Mouse (Mus musculus) embryonic stem cell, embryonic (primary cell): ENCODE results near the gene E130218I03Rik.

Source experiments
- CTCF ChIA-PET, 4 experiments: fragments of 300-600 bp in 2 of 4; fragments of 350-600 bp in 2 of 4; sonication (Branson Sonifier 250); formaldehyde crosslinking; loops; one replicate each; lab custom pipeline; 2022; ENCODE audit warnings: inconsistent platforms in 2 of 4; lab: Charles Lee
- POLR2A ChIA-PET, 4 experiments: fragments of 300-600 bp in 2 of 4; fragments of 350-600 bp in 2 of 4; sonication (Branson Sonifier 250); formaldehyde crosslinking; loops; one replicate each; lab custom pipeline; 2022; ENCODE audit warnings: antibody characterized with exemption in 4 of 4, inconsistent platforms in 1 of 4; lab: Charles Lee

Gene E130218I03Rik

GRCm38 (mm10) chr4:134243516-134244250 lies at the start of gene E130218I03Rik:
E130218I03Rik (plus strand) TSS chr4:134243662.
- ChIA-PET POLR2A (interaction anchor here in 2 of 4 experiments (1.3 to 2.9 kb wide), 7 partner anchors 10 to 186 kb away, joined by 3 to 6 read pairs (median 5); partner anchors contain the start of genes Catsper4 (in 1 of the 2) and Cep85 (in 1 of the 2)), CTCF (interaction anchor here in 1 of 4 experiments (0.9 kb wide), 1 partner anchor 50 kb away, joined by 3 read pairs; no protein-coding TSS in a partner anchor)

- ChIA-PET CTCF (interaction anchor here in 2 of 4 experiments (0.5 to 1.8 kb wide), 8 partner anchors 9 to 866 kb away, joined by 3 to 12 read pairs (median 3); partner anchors contain the start of genes Cep85 (in 2 of the 2) and Paqr7 (in 1 of the 2)), POLR2A (interaction anchor here in 3 of 4 experiments (0.6 to 1.3 kb wide), 9 partner anchors 12 to 300 kb away, joined by 3 to 9 read pairs (median 4); partner anchors contain the start of genes Cep85 (in 2 of the 3) and Sh3bgrl3 (in 1 of the 3))
Measured at GRCm38 (mm10) chr4:134199371-134199770, 44.1 kb upstream of the E130218I03Rik start.

DNA sequence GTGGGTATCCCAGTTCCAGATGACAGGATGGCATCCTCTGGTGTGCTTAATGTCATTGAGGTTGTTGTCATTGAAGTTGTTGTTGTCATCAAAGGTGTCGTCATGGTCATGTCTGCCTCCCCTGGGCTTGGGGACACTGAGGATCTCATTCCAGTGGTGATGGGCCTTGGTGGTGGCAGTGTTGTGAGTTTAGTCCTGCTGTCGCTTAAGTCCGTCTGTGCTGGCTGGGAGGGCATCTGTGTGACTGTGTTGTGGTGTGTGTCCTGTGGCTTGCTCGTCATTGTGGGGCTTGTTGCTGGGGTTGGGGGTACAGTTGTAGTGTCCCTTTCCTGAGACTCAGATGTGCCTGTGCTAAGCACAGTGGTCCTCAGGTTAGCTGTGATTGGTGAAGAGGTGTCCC lies 40.6 kb upstream of the E130218I03Rik start, which contains the start of gene Gm7534:
Gene Gm7534 (minus strand): TSS at position 101 of the 400 bp plus-strand sequence.
- CTCF ChIA-PET: interaction anchor here in 1 of 4 experiments (0.8 to 1.6 kb wide), 3 partner anchors 16 to 89 kb away, joined by 3 to 6 read pairs (median 4); partner anchors contain the start of gene Cep85
- POLR2A ChIA-PET: interaction anchor here in 1 of 4 experiments (1.5 to 1.6 kb wide), 2 partner anchors 16 to 193 kb away, joined by 3 to 7 read pairs; partner anchors contain the start of genes Cep85 and Pafah2

- CTCF ChIA-PET: interaction anchor here (0.5 to 1.6 kb wide), 11 partner anchors 12 to 297 kb away, joined by 3 to 6 read pairs (median 3); partner anchors contain the start of gene Cep85 (in 2 of the 4)
- POLR2A ChIA-PET: interaction anchor here in 2 of 4 experiments (0.6 to 1.6 kb wide), 6 partner anchors 17 to 986 kb away, joined by 3 to 7 read pairs (median 3); partner anchors contain the start of genes Cep85 (in 2 of the 2), Pafah2 (in 1 of the 2) and Sh3bgrl3 (in 1 of the 2)
Measured at GRCm38 (mm10) chr4:134203340-134203896, 40.0 kb upstream of the E130218I03Rik start.

DNA sequence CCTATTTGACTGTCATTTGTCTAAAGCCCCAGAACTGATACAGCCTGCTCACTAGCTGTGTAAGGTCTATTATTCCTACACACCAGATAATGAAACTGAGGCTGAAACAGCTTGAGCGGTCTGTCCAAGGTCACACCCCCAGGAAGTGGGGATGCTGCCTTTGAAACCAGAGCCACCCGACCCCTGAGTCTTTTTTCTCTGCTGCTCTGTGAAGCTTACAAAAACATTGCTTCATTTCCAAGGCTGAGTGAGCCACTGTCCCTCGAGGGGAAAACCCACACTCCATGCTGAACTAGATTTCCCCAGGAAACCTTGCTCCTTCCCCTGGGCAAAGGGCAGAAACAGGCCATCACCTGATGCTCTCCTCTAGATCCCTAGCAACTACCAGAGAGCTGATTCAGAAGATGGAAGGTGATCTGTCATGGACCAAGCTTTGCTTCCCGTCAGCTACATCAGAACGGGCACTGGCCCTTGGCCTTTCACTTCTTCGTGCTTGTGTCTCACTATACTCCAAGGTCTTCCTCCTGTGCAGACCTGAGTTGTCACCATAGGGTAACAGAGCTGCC lies 36.9 kb upstream of the E130218I03Rik start:
- ChIA-PET POLR2A (interaction anchor here in 1 of 4 experiments (0.6 to 2.6 kb wide), 6 partner anchors 17 to 528 kb away, joined by 3 to 12 read pairs (median 4); partner anchors contain the start of genes Cep85 and Zfp593), CTCF (interaction anchor here in 2 of 4 experiments (0.5 to 1.5 kb wide), 6 partner anchors 20 to 195 kb away, joined by 3 to 4 read pairs (median 3); partner anchors contain the start of gene Cep85 (in 2 of the 2))

DNA sequence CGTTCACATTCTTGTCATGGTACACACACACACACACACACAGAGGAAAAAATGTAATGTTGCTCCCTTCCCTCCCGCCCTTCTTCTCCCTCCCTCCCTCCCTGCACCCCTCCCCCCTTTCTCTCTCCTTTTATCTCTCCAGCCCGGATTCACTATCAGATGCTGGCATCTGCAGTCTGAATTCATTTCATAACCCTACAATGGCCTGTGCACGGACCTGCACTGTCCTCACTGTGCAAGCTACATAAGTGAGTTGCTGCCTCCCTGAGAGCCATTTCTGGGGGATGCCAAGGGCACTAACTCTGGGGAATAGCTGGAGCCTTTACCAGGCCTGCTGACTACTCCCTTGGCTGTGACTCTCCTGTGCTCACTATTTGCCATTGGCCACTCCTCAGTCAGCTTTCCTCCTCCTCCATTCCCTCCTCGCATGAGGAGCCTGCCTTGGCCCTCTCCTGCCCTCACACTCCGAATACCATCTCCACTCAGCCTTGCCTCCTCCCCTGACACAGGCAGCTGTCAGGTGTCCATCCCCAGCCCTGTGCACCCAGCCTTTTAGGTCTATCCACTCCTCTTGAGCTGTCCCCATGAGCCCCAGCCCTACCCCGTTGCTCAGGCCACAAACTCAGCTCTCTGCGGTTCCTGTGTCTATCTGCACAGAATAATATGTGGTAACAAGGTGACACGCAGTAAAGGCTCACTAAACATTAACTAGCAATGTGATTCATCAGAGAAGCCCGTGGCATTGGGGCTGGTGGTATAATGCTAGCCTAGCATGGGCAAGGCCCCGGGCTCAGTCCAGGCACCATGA lies 20.5 kb upstream of the E130218I03Rik start:
- ChIA-PET POLR2A (interaction anchor here in 2 of 4 experiments (0.8 to 0.9 kb wide), 2 partner anchors 120 to 482 kb away, joined by 3 to 5 read pairs; partner anchors contain the start of gene Slc30a2 (in 1 of the 2)), CTCF (interaction anchor here in 1 of 4 experiments (1.8 kb wide), 1 partner anchor 36 kb away, joined by 5 read pairs; the partner anchor contains the start of gene Cep85)

GRCm38 (mm10) chr4:134227194-134227593 lies 16.3 kb upstream of the E130218I03Rik start, which contains the start of gene Catsper4:
Catsper4 (minus strand) TSS chr4:134227383.
- POLR2A ChIA-PET: interaction anchor here in 2 of 4 experiments (0.5 to 1.8 kb wide), 6 partner anchors 10 to 1190 kb away, joined by 3 to 5 read pairs (median 4); partner anchors contain the start of genes Cep85 (in 1 of the 2) and Zfp593 (in 1 of the 2)

GRCm38 (mm10) chr4:134230431-134230830 lies 13.0 kb upstream of the E130218I03Rik start:
- POLR2A ChIA-PET: interaction anchor here in 1 of 4 experiments (0.8 to 1.6 kb wide), 4 partner anchors 9 to 43 kb away, joined by 3 to 6 read pairs (median 4); partner anchors contain the start of genes Cep85 and Zfp593
- CTCF ChIA-PET: interaction anchor here in 2 of 4 experiments (0.6 to 1.1 kb wide), 4 partner anchors 9 to 540 kb away, joined by 3 to 7 read pairs (median 6); partner anchors contain the start of gene Cep85 (in 1 of the 2)

More at GRCm38 (mm10) chr4:134227194-134227593, 16.3 kb upstream of the E130218I03Rik start, which contains the start of gene Catsper4:
- CTCF ChIA-PET: interaction anchor here (0.6 to 1.6 kb wide), 4 partner anchors 18 to 569 kb away, joined by 3 to 4 read pairs (median 3); partner anchors contain the start of gene Pdik1l (in 1 of the 4)

- ChIA-PET CTCF (no interaction called here), POLR2A (interaction anchor here in 1 of 4 experiments (0.7 to 2.0 kb wide), 5 partner anchors 16 to 1013 kb away, joined by 3 to 5 read pairs (median 3); no protein-coding TSS in a partner anchor)
Measured at GRCm38 (mm10) chr4:134234876-134235275, 8.6 kb upstream of the E130218I03Rik start.

- ChIA-PET CTCF (interaction anchor here in 2 of 4 experiments (0.6 to 1.4 kb wide), 3 partner anchors 25 to 1356 kb away, joined by 3 to 4 read pairs (median 3); partner anchors contain the start of gene Cep85 (in 1 of the 2)), POLR2A (interaction anchor here in 3 of 4 experiments (0.6 to 2.4 kb wide), 5 partner anchors 10 to 202 kb away, joined by 3 to 8 read pairs (median 3); partner anchors contain the start of gene Catsper4 (in 1 of the 3))
Measured at GRCm38 (mm10) chr4:134237582-134238278, 5.7 kb upstream of the E130218I03Rik start.

DNA sequence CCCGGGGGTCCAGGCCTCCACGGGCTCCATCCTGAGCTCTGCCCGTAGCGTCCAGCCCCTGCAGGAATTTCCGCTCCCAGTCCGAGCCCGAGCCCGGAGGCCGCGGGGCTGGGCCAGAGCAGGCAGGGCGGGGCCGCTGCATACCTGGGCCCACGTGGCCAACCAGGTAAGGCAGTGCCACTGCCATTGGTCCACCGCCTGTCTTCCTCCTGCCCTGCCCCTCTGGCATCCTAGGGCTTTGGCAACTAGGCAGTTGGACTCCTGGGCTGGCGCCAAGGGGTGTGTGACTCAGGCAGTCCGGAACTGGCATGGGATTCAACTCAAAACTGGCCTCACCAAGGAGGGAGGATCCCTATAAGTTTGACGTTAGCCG lies 5.2 kb upstream of the E130218I03Rik start, which contains the start of gene Cnksr1:
Gene Cnksr1 (minus strand): TSS at position 121 of the 373 bp plus-strand sequence.
- ChIA-PET POLR2A (interaction anchor here in 1 of 4 experiments (1.0 to 2.4 kb wide), 4 partner anchors 11 to 30 kb away, joined by 3 to 8 read pairs (median 3); partner anchors contain the start of genes Catsper4 and Grrp1), CTCF (interaction anchor here in 3 of 4 experiments (0.6 to 1.4 kb wide), 3 partner anchors 25 to 51 kb away, joined by 3 to 4 read pairs (median 4); partner anchors contain the start of gene Cep85 (in 1 of the 3))

DNA sequence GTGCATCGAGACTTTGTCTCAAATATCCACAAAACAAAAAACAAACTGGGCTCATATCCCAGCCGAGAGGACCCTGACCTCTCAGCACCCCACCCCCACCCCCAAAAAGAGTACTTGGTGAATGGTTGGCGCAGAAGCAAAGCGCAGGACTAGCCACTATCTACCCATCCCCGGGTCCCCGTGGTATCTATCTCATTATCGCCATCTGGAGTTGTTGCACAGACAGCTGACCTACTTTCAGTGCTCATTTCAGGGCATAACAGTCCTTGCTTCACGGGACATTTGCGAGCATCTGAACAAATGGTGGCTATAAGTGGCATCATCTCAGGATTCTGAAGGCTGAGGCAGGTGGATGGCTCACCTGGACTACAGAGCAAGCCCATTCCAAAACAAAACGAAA lies 4.8 kb upstream of the E130218I03Rik start:
- POLR2A ChIA-PET: interaction anchor here in 2 of 4 experiments (0.6 to 2.4 kb wide), 7 partner anchors 11 to 154 kb away, joined by 3 to 8 read pairs (median 3); partner anchors contain the start of gene Grrp1 (in 1 of the 2)
- CTCF ChIA-PET: interaction anchor here in 2 of 4 experiments (0.6 to 1.4 kb wide), 4 partner anchors 24 to 170 kb away, joined by 3 to 10 read pairs (median 4); partner anchors contain the start of gene Pdik1l (in 1 of the 2)

DNA sequence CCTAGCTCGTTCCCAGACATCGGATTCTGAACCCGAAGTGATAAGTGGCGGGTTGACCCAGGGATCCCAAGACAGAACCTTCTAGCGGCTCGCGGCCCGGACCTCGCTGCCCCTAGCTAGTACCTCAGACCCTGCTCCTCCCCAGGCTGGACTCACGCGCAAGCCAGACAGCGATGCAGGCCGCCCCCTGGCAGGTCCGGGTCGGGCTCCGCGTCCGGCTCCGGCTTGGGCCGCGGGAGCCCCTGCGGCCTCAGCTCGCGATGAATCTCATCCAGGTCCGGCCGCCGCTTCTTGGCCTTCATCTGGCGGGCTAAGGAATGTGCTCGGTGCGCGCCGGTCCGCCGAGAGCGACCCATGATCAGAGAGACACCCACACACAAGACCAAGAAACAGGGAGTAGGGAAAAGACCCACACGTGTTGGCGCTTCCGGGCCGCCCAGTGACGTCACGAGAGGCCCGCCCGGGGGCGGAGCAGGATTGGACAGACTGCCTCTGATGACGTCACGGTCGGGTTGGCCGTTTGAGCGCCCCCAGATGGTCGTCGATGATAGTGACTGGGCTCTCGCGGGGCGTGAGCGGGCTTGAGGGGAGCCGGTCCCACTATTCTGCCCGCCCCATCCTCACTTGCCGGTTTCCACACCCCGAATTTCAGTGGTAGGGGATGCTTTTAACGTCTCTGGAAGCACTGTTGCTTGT lies 1.8 kb downstream of the E130218I03Rik start, which contains the start of gene Zfp593:
Gene Zfp593 (minus strand): TSS at position 445 of the 696 bp plus-strand sequence.
- ChIA-PET POLR2A (interaction anchor here in 3 of 4 experiments (0.6 to 2.9 kb wide), 13 partner anchors 12 to 572 kb away, joined by 3 to 7 read pairs (median 4); partner anchors contain the start of genes Catsper4 (in 2 of the 3), Pdik1l (in 2 of the 3) and Slc30a2 (in 1 of the 3)), CTCF (interaction anchor here in 3 of 4 experiments (0.5 to 1.9 kb wide), 9 partner anchors 9 to 150 kb away, joined by 3 to 9 read pairs (median 3); partner anchors contain the start of genes Cep85 (in 1 of the 3) and Grrp1 (in 1 of the 3))

GRCm38 (mm10) chr4:134246256-134246655 lies 2.8 kb downstream of the E130218I03Rik start:
- ChIA-PET CTCF (interaction anchor here in 2 of 4 experiments (0.9 to 1.9 kb wide), 4 partner anchors 10 to 147 kb away, joined by 3 to 9 read pairs (median 4); partner anchors contain the start of gene Cep85 (in 1 of the 2)), POLR2A (interaction anchor here in 2 of 4 experiments (0.6 to 2.9 kb wide), 5 partner anchors 22 to 80 kb away, joined by 3 to 6 read pairs (median 4); partner anchors contain the start of gene Cep85 (in 2 of the 2))
